Mouse (Mus musculus): ENCODE results near the gene Stxbp3.

- TF ChIP-seq MYOG (IDR thresholded peaks at IDR 0.05; ENCODE audit: control insufficient read depth, extremely low read depth, insufficient read length), result no peak
- no peak for TF ChIP-seq MYOD1 (IDR thresholded peaks at IDR 0.05; ENCODE audit: control insufficient read depth, insufficient read length, low read depth)
- no peak for TF ChIP-seq CTCF (IDR thresholded peaks at IDR 0.05; ENCODE audit: control insufficient read depth, insufficient read depth, insufficient read length)
Measured at GRCm38 (mm10) chr3:108764976-108765375, 75.3 kb downstream of the Stxbp3 start.

Measured in C2C12 (cell line).